Mouse (Mus musculus) G1E (cell line): ENCODE results near the gene Ank3.

Experiments used
- CTCF ChIP-seq: IDR thresholded peaks from 2 replicates; pipeline ENCODE4 v1.5.1; 2012; ENCODE audit warnings: low read depth, low read length, inconsistent platforms, mixed read lengths
- GATA1 ChIP-seq: IDR thresholded peaks from 2 replicates; pipeline ENCODE4 v1.6.1; 2012; ENCODE audit warnings: borderline replicate concordance, low read length, inconsistent platforms, mixed read lengths
- POLR2AphosphoS5 ChIP-seq: IDR thresholded peaks from 2 replicates; pipeline ENCODE4 v1.6.1; 2012; ENCODE audit warnings: low read depth, low read length, inconsistent platforms; ENCODE audit not compliant: insufficient replicate concordance
- TAL1 ChIP-seq: conservative IDR thresholded peaks from 2 replicates; pipeline ENCODE4 v1.6.1; 2012; ENCODE audit warnings: low read depth, low read length, inconsistent platforms, mixed read lengths

GRCm38 (mm10) chr10:69858897-69859605 is 460.5 kb downstream of the Ank3 start:
- TF ChIP-seq CTCF (no peak), POLR2AphosphoS5 (no peak), TAL1 (no peak), GATA1 (no peak)
